Mouse (Mus musculus) forelimb bud, embryonic 11.5 days (tissue): Measurements from ENCODE around the gene Serp2.

Experiments
- DNase-seq: peaks from one replicate; pipeline ENCODE4 v3.0.0-alpha.2; 2012; ENCODE audit warnings: low read depth, low spot score

Serp2 gene

DNA sequence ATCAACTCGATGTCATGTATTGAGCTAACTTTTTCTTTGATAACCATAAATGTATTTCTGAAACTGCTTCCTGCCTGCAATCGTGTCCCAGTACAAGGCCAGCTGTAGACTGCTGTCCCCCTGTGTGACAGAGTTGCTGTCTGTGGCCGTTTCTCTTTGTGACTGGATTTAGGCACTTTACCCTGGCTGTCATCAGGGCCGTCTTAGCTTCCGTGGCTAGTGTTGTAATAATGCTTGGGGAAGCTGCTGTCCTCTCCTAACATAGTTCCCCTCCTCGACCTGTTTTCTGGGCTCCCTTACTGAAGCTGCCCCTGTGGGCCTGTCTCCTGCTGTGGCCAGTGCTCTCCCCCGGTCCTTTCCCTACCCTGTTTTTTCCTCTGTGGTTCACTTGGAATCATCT, 58.5 kb downstream of the Serp2 start:
- no peak for DNase-seq

DNA sequence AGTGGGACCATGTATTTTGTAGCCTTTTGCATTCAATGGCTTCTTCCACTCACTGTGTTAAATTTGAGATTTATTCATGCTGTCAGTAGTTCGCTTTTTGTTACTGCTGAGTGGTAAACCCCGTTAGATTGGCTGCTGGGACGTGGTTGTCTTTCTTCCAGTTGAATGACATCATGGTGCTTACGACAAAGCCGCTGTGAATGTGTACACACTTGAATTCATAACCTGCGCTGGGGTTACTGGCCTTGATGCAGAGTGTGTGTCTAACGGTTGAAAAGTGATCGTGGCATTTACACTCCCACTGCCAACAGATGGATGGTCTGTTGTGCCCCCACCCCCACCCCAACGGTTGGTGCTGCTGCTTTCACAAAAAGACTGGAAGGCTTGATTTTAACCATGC, 59.5 kb downstream of the Serp2 start:
- DNase-seq = no peak

DNA sequence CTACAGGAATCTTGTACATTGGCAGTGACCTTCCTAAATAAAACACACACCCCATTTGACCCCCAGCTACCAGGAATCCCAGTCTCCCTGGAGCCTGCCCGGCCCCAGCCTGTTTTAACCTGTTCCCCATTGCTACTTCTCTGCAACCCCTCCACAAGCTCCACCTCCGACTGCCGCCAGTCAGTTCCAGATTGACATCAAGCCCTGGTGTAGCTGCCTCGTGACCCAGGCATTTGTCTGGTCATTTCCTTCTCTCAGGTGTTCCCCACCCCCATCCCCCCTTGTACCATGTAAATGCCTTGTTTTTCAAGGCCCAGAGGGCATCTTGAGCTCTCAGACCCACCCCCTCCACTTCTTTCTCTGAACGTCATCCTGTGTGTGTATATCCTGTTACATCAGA, 61.7 kb downstream of the Serp2 start:
- DNase-seq = no peak

DNA sequence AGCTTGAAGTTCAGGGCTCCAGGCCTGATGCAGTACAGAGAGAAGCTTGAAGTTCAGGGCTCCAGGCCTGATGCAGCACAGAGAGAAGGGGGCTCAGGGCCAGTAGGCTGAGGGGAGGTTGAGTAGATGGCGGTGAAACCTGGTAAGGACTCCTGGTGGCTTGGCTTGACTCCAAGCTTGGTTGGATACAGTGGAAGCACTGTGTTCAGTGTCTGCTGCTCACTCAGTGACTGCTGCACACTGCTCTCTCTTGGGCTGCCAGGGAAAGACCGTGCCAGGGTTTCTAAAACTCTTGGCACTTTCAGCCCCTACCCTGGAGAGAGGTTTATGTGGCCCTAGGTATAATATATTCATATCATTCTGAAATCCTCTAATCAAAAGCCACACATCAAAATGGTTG, 67.6 kb downstream of the Serp2 start:
- DNase-seq = no peak

DNA sequence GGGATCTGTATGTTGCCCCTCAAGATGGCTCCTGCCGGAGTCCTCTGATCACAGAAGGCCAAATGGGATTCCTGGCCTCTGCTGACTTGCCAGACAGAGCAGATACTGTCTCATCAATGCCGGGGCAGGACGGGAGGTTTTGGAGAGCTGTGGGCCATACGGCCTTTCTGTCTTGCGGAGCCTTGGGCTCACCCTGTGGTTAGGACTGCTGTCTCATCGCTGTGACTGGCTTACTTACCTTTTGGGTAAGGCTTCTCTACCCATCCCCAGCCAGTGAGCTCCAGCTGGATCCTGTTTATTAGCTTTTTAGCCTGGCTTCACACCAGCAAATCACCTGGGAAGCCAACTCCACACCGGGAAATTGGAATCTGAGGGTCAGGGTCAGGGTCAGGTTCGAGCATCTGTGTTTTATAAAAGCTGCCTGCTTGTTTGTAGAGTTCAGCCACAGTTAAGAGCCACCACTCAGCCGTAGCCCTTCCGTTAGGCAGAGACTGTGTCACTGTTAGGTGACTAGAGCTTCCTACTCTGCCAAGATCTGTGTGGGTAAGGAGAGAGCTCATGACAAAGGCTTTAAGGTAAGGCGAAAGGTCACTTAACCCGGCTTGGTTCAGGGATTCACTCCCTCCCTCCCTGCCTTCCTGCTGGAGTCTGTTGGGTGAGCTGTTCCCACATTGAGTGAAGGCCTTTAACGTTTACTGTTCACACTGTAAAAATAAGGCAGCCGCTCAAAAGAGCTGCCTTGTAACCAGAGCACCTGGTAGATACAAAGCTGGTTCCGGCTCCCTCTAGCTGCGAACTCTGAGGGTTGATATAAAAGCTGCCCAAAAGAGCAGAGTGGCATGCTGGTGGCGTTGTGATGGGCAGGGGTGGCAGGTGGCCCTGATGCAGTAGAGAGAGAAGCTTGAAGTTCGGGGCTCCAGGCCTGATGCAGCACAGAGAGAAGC, 68.3 kb downstream of the Serp2 start:
- DNase-seq = peak; percentile 85

DNA sequence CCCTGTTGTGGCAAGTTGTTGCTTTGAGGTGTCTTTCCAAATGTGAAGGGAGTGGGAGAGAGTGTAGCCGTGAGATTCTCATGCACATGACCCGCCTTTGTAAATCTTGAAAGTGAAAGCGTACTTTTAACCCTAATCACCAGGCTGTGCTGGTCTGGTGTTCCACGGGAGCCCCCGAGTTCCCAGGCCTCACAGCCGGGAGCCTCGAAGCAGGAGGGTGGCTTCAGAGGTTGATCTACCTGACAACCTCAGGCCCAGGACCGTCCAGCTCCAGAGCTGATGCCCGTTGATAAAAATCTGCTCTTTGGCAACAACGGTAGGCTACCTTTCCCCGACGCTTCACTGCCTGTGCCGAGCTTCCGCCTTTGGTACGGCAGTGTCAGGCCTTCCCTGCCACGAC, 69.1 kb downstream of the Serp2 start:
- DNase-seq = no peak

DNA sequence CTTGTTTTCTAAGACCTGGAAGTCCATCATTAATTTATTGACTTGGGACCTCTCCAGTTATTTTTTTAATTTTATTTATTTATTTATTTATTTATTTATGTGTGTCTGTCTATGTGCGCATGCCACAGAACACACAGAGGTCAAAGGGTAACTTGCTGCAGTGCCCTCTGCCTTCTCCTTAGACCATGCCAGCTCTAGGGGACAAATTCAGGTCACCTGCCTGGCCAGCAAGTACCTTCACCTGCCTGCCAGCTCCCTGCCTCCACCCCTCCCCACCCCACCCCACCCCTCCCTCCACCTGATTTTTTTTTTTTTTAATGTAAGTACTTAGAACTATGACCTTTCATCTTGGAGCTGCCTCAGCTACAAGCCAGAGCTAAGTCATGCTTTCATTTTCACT, 73.0 kb downstream of the Serp2 start:
- DNase-seq = no peak
